Mouse (Mus musculus) forelimb bud, embryonic 11.5 days (tissue): ENCODE data around the gene Olfr70.

Experiments
- DNase-seq: peaks from one replicate; pipeline ENCODE4 v3.0.0-alpha.2; 2012; ENCODE audit warnings: low read depth, low spot score

Olfr70 gene

GRCm38 (mm10) chr4:43700707-43701106 lies at the start of gene Olfr70:
Gene Olfr70, minus strand, starts transcription at chr4:43700807.
- no peak for DNase-seq

- peak; percentile 41 for DNase-seq
Measured at GRCm38 (mm10) chr4:43745187-43745586, 44.6 kb upstream of the Olfr70 start.

- no peak for DNase-seq
Measured at GRCm38 (mm10) chr4:43743099-43743498, 42.5 kb upstream of the Olfr70 start.

- DNase-seq, result no peak
Measured at GRCm38 (mm10) chr4:43742637-43743036, 42.0 kb upstream of the Olfr70 start.

- DNase-seq, result no peak
Measured at GRCm38 (mm10) chr4:43741526-43741925, 40.9 kb upstream of the Olfr70 start.

GRCm38 (mm10) chr4:43738989-43739674 lies 38.5 kb upstream of the Olfr70 start:
- DNase-seq, result no peak

- no peak for DNase-seq
Measured at GRCm38 (mm10) chr4:43737144-43737543, 36.5 kb upstream of the Olfr70 start.

GRCm38 (mm10) chr4:43733186-43733585 lies 32.6 kb upstream of the Olfr70 start:
- DNase-seq, result no peak

- no peak for DNase-seq
Measured at GRCm38 (mm10) chr4:43732171-43732570, 31.6 kb upstream of the Olfr70 start.

- no peak for DNase-seq
Measured at GRCm38 (mm10) chr4:43730750-43731297, 30.2 kb upstream of the Olfr70 start.

- DNase-seq, result no peak
Measured at GRCm38 (mm10) chr4:43729794-43730550, 29.4 kb upstream of the Olfr70 start, which contains the start of gene Spaar. Gene Spaar, plus strand, starts transcription at chr4:43730034.

GRCm38 (mm10) chr4:43729126-43729525 lies 28.5 kb upstream of the Olfr70 start:
- DNase-seq, result no peak

- DNase-seq, result no peak
Measured at GRCm38 (mm10) chr4:43728576-43728954, 28.0 kb upstream of the Olfr70 start.

GRCm38 (mm10) chr4:43727718-43728575 lies 27.3 kb upstream of the Olfr70 start:
- no peak for DNase-seq

- no peak for DNase-seq
Measured at GRCm38 (mm10) chr4:43726995-43727394, 26.4 kb upstream of the Olfr70 start, which contains the start of gene Hrct1. Gene Hrct1, plus strand, starts transcription at chr4:43727188.

- no peak for DNase-seq
Measured at GRCm38 (mm10) chr4:43726228-43726993, 25.8 kb upstream of the Olfr70 start.

GRCm38 (mm10) chr4:43724764-43725163 lies 24.2 kb upstream of the Olfr70 start:
- peak; percentile 54 for DNase-seq

GRCm38 (mm10) chr4:43722191-43722590 lies 21.6 kb upstream of the Olfr70 start:
- no peak for DNase-seq

- no peak for DNase-seq
Measured at GRCm38 (mm10) chr4:43720491-43721228, 20.1 kb upstream of the Olfr70 start.

GRCm38 (mm10) chr4:43713652-43714219 lies 13.1 kb upstream of the Olfr70 start:
- no peak for DNase-seq
